Mouse (Mus musculus) kidney, embryonic 14.5 days (tissue): ENCODE data around the gene Ankle1. TPM values are rescaled to one million over a fixed set of nuclear protein-coding genes. Genes with fewer than 3 reads are reported as not detected.

Source experiments
- ATAC-seq: fragments of 200-750 bp; cut with Nextera tagmentation; 2 replicates; pipeline ENCODE4 v1.8.0; 2017; ENCODE audit warnings: moderate number of reproducible peaks, mild to moderate bottlenecking, moderate TSS enrichment, moderate library complexity; ENCODE audit not compliant: low FRiP score, low TSS enrichment
- H3K27ac ChIP-seq: fragments of 300-500 bp; sonication (generic); 2 replicates; pipeline ENCODE4 v1.5.1; 2014; ENCODE audit warnings: low read depth, mild to moderate bottlenecking, low read length, moderate library complexity, mixed read lengths
- H3K27me3 ChIP-seq: fragments of 300-500 bp; sonication (generic); 2 replicates; pipeline ENCODE4 v1.6.1; 2014; ENCODE audit warnings: mild to moderate bottlenecking, low read length; ENCODE audit not compliant: control insufficient read depth, insufficient read depth
- H3K36me3 ChIP-seq: fragments of 300-500 bp; sonication (generic); 2 replicates; pipeline ENCODE4 v1.6.1; 2014; ENCODE audit warnings: low read length, mixed read lengths; ENCODE audit not compliant: control insufficient read depth, insufficient read depth
- H3K4me1 ChIP-seq: fragments of 300-500 bp; sonication (generic); 2 replicates; pipeline ENCODE4 v1.6.1; 2014; ENCODE audit warnings: low read length, mixed read lengths; ENCODE audit not compliant: control insufficient read depth, insufficient read depth
- H3K4me2 ChIP-seq: fragments of 300-500 bp; sonication (generic); replicated peaks from 2 replicates; pipeline ENCODE4 v1.6.1; 2014; ENCODE audit warnings: low read depth, mild to moderate bottlenecking, low read length
- H3K4me3 ChIP-seq: fragments of 300-500 bp; sonication (generic); 2 replicates; pipeline ENCODE4 v1.5.1; 2014; ENCODE audit warnings: mild to moderate bottlenecking, low read length
- H3K9ac ChIP-seq: fragments of 300-500 bp; sonication (generic); 2 replicates; pipeline ENCODE4 v1.6.1; 2014; ENCODE audit warnings: low read depth, mild to moderate bottlenecking, low read length, moderate library complexity
- H3K9me3 ChIP-seq: fragments of 300-500 bp; sonication (generic); 2 replicates; pipeline ENCODE4 v1.6.1; 2016; ENCODE audit warnings: low read length; ENCODE audit not compliant: control insufficient read depth
- WGBS: fragments of 180-500 bp; shearing (Covaris S2); extraction: QIAGEN DNeasy Blood & Tissue Kit; methylation state at CpG from one replicate; pipeline ENCODE4 v1.1.7; 2014; 5-methylcytosine and 5-hydroxymethylcytosine counted together
- polyA plus RNA-seq: library from polyadenylated mRNA; unstranded; fragments of >200 nt; fragmentation: Nextera tagmentation; extraction: Ambion mirVana; gene quantifications from 2 replicates; pipeline ENCODE4 v1.2.1, GENCODE M21; 2014

Ankle1 gene
- polyA plus RNA-seq, 1 experiment from 2014 or later, result 38.2 TPM

DNA sequence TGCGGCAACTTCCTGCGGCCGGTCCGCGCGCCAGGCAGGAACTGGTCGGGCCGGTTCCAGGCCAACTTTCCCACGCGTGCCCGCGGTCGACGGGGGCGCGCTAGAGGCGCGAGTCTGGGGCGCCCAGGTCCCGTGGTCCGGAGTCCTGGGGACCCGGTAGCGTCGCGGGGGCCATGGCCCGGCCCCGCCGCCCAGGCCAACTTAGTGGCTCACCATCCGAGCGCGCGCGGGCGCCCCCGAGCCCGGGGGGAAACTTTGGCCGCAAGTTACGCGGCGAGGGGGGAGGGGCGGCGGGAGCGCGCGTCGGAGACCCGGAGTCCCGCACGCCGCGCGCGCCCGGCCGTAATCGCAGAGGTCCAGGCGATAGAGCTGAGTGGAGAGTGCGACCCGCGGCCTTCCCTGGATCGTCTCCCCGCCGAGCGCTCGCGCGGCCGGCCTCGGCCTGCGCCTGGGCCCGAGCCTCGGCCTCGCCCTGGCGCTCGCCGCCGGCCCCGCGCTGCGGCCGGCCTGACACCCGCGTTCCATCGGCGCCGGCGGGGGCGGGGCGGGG is 24.3 kb upstream of the Ankle1 start, which contains the start of gene Nr2f6:
Nr2f6 (minus strand) TSS at position 540 of the 550 bp plus-strand sequence.
- under 1% methylated on average over 64 of the region's 89 CpGs for WGBS
- H3K27me3 ChIP-seq, result no peaks in the 10 kb centered on the region

DNA sequence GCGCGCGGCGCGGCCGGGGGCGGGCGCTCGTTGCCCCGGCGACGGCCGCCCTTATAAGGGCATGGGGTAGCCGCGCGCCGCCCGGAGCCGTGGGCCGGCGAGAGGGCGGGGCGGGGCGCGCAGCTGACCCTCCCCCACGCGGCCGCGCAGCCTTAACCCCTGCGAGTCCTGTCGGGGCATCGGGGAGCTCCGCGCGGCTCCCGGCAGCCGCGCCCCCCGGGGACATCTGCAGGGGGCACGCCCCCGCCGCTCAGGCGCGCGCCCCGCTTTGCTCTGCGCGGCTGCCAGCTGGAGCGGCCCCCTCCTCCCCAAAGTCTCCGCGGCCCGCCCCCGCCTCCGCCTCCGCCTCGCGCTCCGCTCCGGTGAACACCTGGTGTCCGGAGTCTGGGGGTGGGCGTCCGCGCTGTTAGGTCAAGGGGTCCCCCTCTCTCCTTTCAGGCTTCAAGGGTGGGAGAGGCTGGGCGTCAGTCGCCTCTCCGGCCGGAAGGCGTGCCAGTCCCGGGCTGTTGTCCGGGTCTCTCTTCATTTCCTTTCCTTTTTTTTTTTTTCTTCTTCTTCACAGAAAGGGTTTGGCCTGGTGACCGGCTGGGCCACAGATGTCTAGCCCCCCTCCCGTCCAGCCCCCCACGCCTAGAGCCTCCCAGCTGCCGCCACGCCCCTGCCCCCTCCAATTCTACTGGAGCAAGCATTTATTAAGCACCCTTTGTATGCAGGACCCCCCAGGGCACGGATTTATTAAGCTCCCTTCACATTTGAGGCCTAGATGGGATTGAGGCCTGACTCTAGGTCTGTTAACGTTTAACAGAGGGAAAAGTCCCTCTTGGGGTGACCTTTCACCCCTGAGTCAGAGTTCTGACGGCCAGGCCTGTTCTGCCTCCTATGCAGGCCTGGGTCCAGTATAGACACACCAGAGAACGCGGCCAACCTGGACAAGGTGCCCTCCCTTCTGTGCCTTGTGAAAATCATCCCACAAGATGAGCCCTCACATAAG is 23.5 kb upstream of the Ankle1 start:
- peak overlapping the region; percentile 96 for H3K4me2 ChIP-seq
- H3K4me3 ChIP-seq, result peak overlapping the region; percentile 96
- H3K36me3 ChIP-seq, result peaks cover 13% of the 10 kb centered on the region
- peak overlapping the region; percentile 96 for H3K9ac ChIP-seq
- H3K27ac ChIP-seq, result peak overlapping the region; percentile 97
- H3K27me3 ChIP-seq, result no peaks in the 10 kb centered on the region
- peaks cover 36% of the 10 kb centered on the region for H3K4me1 ChIP-seq
- WGBS, result 3% methylated on average over 43 of the region's 80 CpGs
- no peaks in the 10 kb centered on the region for H3K9me3 ChIP-seq
- ATAC-seq, result peak; percentile 91

More for the DNA sequence above, 24.3 kb upstream of the Ankle1 start, which contains the start of gene Nr2f6:
- Histone ChIP-seq H3K4me3 (peak within 1 kb of the TSS; percentile 96), H3K36me3 (peaks cover 17% of the 10 kb centered on the region), H3K9me3 (no peaks in the 10 kb centered on the region), H3K27ac (peak within 1 kb of the TSS; percentile 97), H3K9ac (peak within 1 kb of the TSS; percentile 96), H3K4me2 (peak within 1 kb of the TSS; percentile 96), H3K4me1 (peaks cover 42% of the 10 kb centered on the region)
- peak; percentile 72 for ATAC-seq

DNA sequence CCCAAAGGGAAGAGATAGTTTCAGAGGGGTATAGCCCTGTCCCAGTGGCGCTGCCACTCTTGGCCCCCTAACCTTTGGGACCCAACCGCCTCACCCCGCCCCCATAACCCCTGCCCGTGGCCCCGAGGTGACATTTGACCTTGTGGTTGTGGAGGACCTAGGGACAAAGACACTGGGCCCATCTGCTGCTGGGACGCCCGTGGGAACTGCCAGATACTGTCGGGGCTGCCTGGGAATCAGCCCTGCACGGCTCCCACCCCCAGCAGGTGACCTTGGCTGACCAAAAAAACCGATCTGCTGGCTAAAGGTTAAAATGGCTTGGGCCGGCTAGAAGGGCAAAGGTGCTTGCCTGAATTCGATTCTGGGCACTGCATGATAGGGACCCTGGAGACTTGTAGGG is 22.4 kb upstream of the Ankle1 start:
- H3K4me3 ChIP-seq, result no peak overlapping the region
- H3K4me1 ChIP-seq, result peaks cover 33% of the 10 kb centered on the region
- H3K9ac ChIP-seq, result no peak overlapping the region; the same call in 1 of the 2 replicates
- H3K4me2 ChIP-seq, result no peak overlapping the region
- peaks cover 1% of the 10 kb centered on the region; the same call in 1 of the 2 replicates for H3K36me3 ChIP-seq
- peak overlapping the region; percentile 97 for H3K27ac ChIP-seq
- no peaks in the 10 kb centered on the region for H3K27me3 ChIP-seq
- 15% methylated on average over 12 of the region's 12 CpGs for WGBS
- ATAC-seq, result no peak
- no peaks in the 10 kb centered on the region for H3K9me3 ChIP-seq

DNA sequence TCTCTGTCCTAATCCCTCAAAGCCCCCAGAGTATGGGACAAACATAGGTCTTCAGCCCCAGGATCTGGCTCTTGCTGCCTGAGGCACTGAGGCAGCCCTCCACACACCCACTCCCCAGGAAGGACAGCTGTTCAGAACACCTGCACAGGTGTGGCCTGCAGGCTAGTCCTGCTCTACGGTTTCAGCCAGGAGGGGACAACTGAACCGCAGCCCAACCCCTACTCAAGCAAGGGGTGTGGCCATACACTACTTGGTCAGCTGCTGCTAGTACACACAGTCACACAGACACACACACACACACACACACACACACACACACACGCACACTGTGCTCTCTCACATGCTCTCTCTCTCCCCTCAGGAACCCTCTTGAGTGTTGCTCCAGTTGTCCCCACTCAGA is 21.9 kb upstream of the Ankle1 start:
- no peak for ATAC-seq
- no peak overlapping the region for H3K4me3 ChIP-seq
- peaks cover 29% of the 10 kb centered on the region for H3K4me1 ChIP-seq
- no peaks in the 10 kb centered on the region for H3K9me3 ChIP-seq
- no peaks in the 10 kb centered on the region for H3K36me3 ChIP-seq
- no peak overlapping the region for H3K9ac ChIP-seq
- H3K27me3 ChIP-seq, result no peaks in the 10 kb centered on the region
- no peak overlapping the region for H3K4me2 ChIP-seq
- 56% methylated on average over 3 of the region's 3 CpGs for WGBS
- peak overlapping the region; percentile 97 for H3K27ac ChIP-seq

DNA sequence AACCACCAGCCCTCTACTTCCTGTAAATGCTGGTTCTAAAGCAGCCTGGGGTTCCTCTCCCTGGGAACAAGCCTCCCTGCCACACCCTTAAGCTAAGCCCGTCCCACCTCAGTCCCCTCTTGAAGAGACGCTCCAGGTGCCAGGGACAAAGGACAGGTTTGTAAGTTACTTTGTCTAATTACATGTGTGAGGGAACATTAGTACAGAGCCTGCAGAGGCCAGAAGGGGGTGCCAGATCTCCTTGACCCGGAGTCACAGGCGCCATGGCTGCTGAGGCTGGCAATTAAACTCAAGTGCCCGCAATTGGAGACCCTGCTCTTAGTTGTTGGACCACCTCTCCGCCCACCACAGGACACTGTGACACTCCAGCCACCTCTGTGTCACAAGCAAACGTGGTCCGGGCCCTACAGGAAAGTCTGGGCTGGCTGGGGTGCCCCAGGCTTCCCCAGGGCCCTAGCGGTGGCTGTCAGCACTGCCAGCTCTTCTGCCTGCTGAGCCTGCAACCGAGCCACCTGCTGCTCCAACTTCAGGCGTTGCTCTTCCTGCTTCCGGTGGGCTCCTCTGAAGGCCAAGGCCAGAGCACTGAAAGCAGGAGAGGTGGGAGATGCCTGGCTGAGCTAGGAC is 20.5 kb upstream of the Ankle1 start:
- H3K9me3 ChIP-seq, result no peaks in the 10 kb centered on the region
- peaks cover 16% of the 10 kb centered on the region for H3K4me1 ChIP-seq
- H3K27ac ChIP-seq, result no peak overlapping the region
- no peak for ATAC-seq
- no peak overlapping the region for H3K4me3 ChIP-seq
- no peaks in the 10 kb centered on the region for H3K27me3 ChIP-seq
- H3K36me3 ChIP-seq, result no peaks in the 10 kb centered on the region
- no peak overlapping the region for H3K4me2 ChIP-seq
- 73% methylated on average over 12 of the region's 12 CpGs for WGBS
- no peak overlapping the region for H3K9ac ChIP-seq

DNA sequence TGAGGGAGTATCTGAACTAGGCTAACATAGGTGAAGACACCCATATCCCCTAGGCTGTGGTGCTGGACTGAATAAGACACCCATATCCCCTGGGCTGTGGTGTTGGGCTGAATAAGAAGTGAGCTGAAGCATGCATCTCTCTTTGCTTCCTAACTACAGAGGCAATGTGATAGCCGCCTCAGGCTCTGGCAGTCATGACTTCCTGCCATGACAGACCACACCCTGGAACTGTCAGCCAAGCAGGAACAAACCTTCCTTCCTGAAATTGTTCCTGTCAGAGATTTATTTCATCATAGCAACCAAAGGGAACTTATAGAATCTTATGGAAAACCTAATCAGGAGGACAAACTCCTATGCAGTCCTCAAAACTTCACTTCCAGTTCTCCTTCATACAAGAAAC is 17.5 kb upstream of the Ankle1 start:
- no peaks in the 10 kb centered on the region for H3K36me3 ChIP-seq
- H3K4me3 ChIP-seq, result no peak overlapping the region
- no peaks in the 10 kb centered on the region for H3K27me3 ChIP-seq
- ATAC-seq, result no peak
- H3K9ac ChIP-seq, result no peak overlapping the region
- no peaks in the 10 kb centered on the region for H3K9me3 ChIP-seq
- no peak overlapping the region for H3K4me2 ChIP-seq
- WGBS, result 70% methylated on average over 1 of the region's 1 CpGs
- H3K27ac ChIP-seq, result no peak overlapping the region
- peaks cover 6% of the 10 kb centered on the region for H3K4me1 ChIP-seq

DNA sequence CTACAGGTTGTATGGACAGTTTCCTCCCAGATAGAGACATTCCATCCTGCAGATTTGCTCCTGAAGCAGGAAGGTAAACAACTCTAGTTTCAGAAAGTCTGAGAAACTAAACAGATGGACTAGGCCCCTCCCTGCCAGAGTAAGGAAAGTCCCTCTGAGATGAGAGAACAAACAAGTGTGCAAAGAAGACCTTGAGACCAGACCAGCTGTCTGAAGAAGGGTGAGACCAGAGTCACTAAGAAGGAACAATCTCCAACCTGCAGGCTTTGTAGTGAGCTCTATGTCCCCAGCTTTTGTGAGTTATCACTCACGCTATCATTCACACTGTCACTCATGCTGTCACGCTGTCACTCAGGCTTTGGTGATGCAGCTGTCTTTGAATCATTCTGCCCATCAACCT is 14.1 kb upstream of the Ankle1 start:
- H3K27ac ChIP-seq, result no peak overlapping the region
- no peak overlapping the region for H3K4me2 ChIP-seq
- H3K9ac ChIP-seq, result no peak overlapping the region
- no peak overlapping the region for H3K4me3 ChIP-seq
- ATAC-seq, result no peak
- H3K36me3 ChIP-seq, result no peaks in the 10 kb centered on the region
- H3K27me3 ChIP-seq, result no peaks in the 10 kb centered on the region
- WGBS, result 91% methylated on average over 2 of the region's 2 CpGs
- no peaks in the 10 kb centered on the region for H3K4me1 ChIP-seq
- no peaks in the 10 kb centered on the region for H3K9me3 ChIP-seq

DNA sequence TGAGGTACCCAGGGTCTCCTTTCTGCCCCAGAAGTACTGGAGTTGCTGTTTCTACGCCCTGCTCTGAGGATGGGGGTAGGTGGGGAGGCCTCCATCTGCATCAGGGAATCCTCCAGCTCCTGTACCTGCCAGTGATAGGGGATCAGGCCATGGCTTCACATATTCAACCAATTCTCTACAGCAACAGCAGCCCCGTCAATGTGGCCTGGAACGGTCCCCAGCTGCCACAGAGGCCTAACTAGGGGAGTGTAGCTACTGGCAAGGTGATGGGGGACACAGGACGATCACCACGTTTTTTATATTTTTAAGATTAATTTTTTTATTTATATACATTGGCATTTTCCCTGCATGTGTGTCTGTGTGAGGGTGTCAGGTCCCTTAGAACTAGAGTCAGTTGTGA is 13.4 kb upstream of the Ankle1 start:
- H3K9me3 ChIP-seq, result no peaks in the 10 kb centered on the region
- ATAC-seq, result no peak
- no peak overlapping the region for H3K9ac ChIP-seq
- no peak overlapping the region for H3K27ac ChIP-seq
- no peaks in the 10 kb centered on the region for H3K27me3 ChIP-seq
- H3K4me1 ChIP-seq, result peaks cover 1% of the 10 kb centered on the region; the same call in 1 of the 2 replicates
- H3K4me2 ChIP-seq, result no peak overlapping the region
- H3K4me3 ChIP-seq, result no peak overlapping the region
- 80% methylated on average over 5 of the region's 5 CpGs for WGBS
- no peaks in the 10 kb centered on the region for H3K36me3 ChIP-seq
